Mouse (Mus musculus): ENCODE results near the gene Fcf1.

DNA sequence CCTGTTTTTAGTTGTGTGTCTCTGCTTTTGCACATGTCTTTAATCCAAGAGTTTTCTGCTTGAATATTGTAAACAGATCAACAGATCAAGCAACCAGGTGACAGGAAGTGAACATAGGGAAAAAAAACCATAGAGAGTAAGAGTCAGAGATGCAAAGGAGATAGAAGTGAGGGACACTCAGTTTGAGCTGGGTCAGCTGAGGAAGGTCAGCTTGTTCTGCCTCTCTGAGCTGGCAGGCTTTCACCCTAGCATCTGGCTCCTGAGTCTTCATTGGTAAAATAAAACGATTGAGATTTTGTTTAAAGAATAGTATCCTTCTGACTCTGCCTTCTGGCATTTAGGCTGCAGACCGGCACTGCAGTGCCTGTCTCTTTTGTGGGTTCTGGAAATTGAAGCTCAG is 39.8 kb downstream of the Fcf1 start:
- no peak for TF ChIP-seq POLR2A (IDR thresholded peaks at IDR 0.05; ENCODE audit: extremely low read depth, insufficient read depth, low read length)
- TF ChIP-seq CTCF (IDR thresholded peaks at IDR 0.05; ENCODE audit: extremely low read depth, insufficient read depth, low read length): no peak

All from cortical plate, adult 2 months (tissue).